Mouse (Mus musculus) bone marrow macrophage, adult 2 months (primary cell): ENCODE data around the gene Tpsb2.

Experiments
- CTCF ChIP-seq: IDR thresholded peaks from 2 replicates; pipeline ENCODE4 v1.5.1; 2012; ENCODE audit warnings: low read depth, mild to moderate bottlenecking, low read length, moderate library complexity
- POLR2A ChIP-seq: IDR thresholded peaks from 2 replicates; pipeline ENCODE4 v1.6.1; 2012; ENCODE audit warnings: mild to moderate bottlenecking, low read depth, low read length, borderline replicate concordance

DNA sequence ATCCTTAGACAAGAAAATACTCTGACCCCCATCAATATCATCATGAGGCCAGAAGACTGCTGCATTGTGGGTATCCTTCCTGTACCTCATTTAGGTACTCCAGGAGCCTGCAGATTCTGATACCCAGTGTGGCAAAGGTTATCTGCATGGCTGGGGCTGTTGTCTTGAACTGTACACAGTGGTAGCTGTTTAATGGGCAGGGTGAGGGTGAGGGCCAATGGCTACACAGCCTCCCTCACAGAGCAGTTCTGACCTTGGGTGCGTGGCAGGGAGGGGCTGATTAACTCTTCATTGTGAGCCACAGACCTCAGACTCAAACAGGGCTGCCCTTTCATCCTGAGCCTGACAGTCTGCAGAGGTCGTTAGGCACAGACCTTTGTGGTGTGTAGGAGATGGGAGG is 43.2 kb upstream of the Tpsb2 start:
- TF ChIP-seq CTCF (no peak), POLR2A (no peak)
